Mouse (Mus musculus) stomach, postnatal 0 days (tissue): ENCODE results near the gene Apol8. TPM values are rescaled to one million over a fixed set of nuclear protein-coding genes. Genes with fewer than 3 reads are reported as not detected.

Source experiments
- ATAC-seq: fragments of 200-750 bp; cut with Nextera tagmentation; 2 replicates; pipeline ENCODE4 v1.8.0; 2017; ENCODE audit not compliant: low FRiP score, low TSS enrichment
- DNase-seq: peaks from one replicate; pipeline ENCODE4 v3.0.0-alpha.2; 2016; ENCODE audit warnings: low spot score
- H3K27ac ChIP-seq: fragments of 300-500 bp; sonication (generic); replicated peaks from 2 replicates; pipeline ENCODE4 v1.5.1; 2014; ENCODE audit warnings: mild to moderate bottlenecking, control low read depth
- H3K27me3 ChIP-seq: fragments of 300-500 bp; sonication (generic); 2 replicates; pipeline ENCODE4 v1.6.1; 2014; ENCODE audit warnings: low read length; ENCODE audit not compliant: control insufficient read depth, insufficient read depth
- H3K36me3 ChIP-seq: fragments of 300-500 bp; sonication (generic); 2 replicates; pipeline ENCODE4 v1.6.1; 2014; ENCODE audit warnings: low read length, mixed read lengths; ENCODE audit not compliant: control insufficient read depth, insufficient read depth
- H3K4me1 ChIP-seq: fragments of 300-500 bp; sonication (generic); replicated peaks from 2 replicates; pipeline ENCODE4 v1.6.1; 2014; ENCODE audit warnings: antibody characterized with exemption; ENCODE audit not compliant: control insufficient read depth, insufficient read depth
- H3K4me2 ChIP-seq: fragments of 300-500 bp; sonication (generic); replicated peaks from 2 replicates; pipeline ENCODE4 v1.6.1; 2014; ENCODE audit warnings: low read depth, mild to moderate bottlenecking, control low read depth, moderate library complexity
- H3K4me3 ChIP-seq: fragments of 300-500 bp; sonication (generic); 2 replicates; pipeline ENCODE4 v1.5.1; 2014; ENCODE audit warnings: low read depth, low read length, control low read depth
- H3K9ac ChIP-seq: fragments of 300-500 bp; sonication (generic); 2 replicates; pipeline ENCODE4 v1.6.1; 2014; ENCODE audit warnings: mild to moderate bottlenecking, low read length, control low read depth, mixed read lengths
- H3K9me3 ChIP-seq: fragments of 300-500 bp; sonication (generic); 2 replicates; pipeline ENCODE4 v1.6.1; 2016; ENCODE audit warnings: low read length; ENCODE audit not compliant: control insufficient read depth
- CTCF ChIP-seq: IDR thresholded peaks from 2 replicates; pipeline ENCODE4 v1.5.1; 2016; ENCODE audit warnings: antibody characterized with exemption, low read depth, mild to moderate bottlenecking, moderate library complexity
- EP300 ChIP-seq: optimal IDR thresholded peaks from 2 replicates; pipeline ENCODE3; 2016; ENCODE audit warnings: antibody characterized with exemption
- WGBS: fragments of 180-500 bp; shearing (Covaris S2); extraction: QIAGEN DNeasy Blood & Tissue Kit; methylation state at CpG from one replicate; pipeline ENCODE4 v1.1.7; 2014; 5-methylcytosine and 5-hydroxymethylcytosine counted together
- polyA plus RNA-seq: library from polyadenylated mRNA; unstranded; fragments of >200 nt; fragmentation: Nextera tagmentation; extraction: Ambion mirVana; gene quantifications from 2 replicates; pipeline ENCODE4 v1.2.1, GENCODE M21; 2015

Gene Apol8
- polyA plus RNA-seq, 1 experiment from 2014 or later = 0.05 TPM

DNA sequence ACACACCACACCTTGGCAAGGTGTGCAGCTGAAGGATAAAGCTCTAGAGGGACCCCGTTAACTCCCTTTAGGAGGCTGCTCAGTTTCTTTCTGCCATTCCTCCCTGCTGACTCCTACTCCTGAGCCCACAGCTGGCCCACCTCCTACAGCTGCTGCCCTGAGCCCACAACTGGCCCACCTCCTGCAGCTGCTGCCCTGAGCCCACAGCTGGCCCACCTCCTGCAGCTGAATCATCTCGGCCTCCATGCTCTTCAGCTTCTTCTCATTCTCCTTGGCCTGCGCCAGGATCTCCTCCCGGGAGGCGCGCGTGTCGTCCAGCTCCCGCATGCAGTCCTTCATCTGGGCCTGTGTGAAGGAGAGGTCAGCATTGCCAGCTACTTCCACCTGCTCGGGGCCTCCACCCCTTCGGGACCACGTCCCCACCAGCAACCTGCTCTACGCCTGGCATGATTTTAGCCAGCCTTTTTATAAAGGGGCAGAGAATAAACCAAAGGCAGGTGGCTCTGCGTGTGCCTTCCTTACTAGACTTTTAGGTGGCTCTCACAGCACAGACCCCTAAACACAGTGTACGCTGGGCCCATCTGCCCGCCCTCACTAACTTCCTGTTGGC is 8.8 kb upstream of the Apol8 start:
- TF ChIP-seq CTCF (no peak), EP300 (no peak)
- no peak overlapping the region for H3K27ac ChIP-seq

DNA sequence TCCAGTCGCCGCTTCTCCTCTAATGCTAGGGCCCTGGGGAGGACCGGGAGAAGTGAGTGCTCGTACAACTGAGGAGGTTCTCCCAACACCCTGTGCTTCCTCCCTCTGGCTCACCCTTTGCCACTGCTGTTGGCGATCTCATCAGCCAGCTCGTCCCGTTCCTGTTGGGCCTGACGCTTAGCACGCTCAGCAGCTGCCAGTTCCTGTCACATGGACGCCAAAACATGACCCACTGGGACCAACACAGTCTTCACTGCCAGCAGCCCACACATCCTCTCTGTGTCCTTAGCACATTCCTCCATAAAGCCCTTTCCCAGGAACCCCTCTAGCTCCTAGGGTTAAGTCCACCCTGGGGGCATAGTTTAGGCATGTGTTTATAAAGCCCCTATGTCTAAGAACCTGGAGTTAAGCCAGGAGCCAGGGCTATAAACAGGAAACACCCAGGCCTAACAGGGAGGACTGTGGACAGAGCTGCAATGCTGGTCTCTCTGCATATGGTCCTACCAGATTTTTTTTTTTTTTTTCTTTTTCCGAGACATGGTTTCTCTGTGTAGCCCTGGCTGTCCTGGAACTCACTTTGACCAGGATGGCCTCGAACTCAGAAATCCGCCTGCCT is 7.7 kb upstream of the Apol8 start:
- no peak for DNase-seq
- Histone ChIP-seq H3K27me3 (no peaks in the 10 kb centered on the region), H3K36me3 (peaks cover 77% of the 10 kb centered on the region), H3K27ac (peak overlapping the region; percentile 65), H3K4me2 (no peak overlapping the region), H3K4me1 (no peaks in the 10 kb centered on the region), H3K9me3 (no peaks in the 10 kb centered on the region), H3K9ac (no peak overlapping the region), H3K4me3 (no peak overlapping the region)
- peak; percentile 8; the same call in 1 of the 2 replicates for ATAC-seq
- TF ChIP-seq CTCF (no peak), EP300 (no peak)
- WGBS = 62% methylated on average over 13 of the region's 13 CpGs

More for the DNA sequence above, 8.8 kb upstream of the Apol8 start:
- no peaks in the 10 kb centered on the region for H3K4me1 ChIP-seq
- ATAC-seq (no peak), DNase-seq (no peak)
- peaks cover 83% of the 10 kb centered on the region for H3K36me3 ChIP-seq
- H3K4me2 ChIP-seq = no peak overlapping the region
- no peak overlapping the region for H3K9ac ChIP-seq
- no peak overlapping the region for H3K4me3 ChIP-seq
- no peaks in the 10 kb centered on the region for H3K9me3 ChIP-seq
- H3K27me3 ChIP-seq = no peaks in the 10 kb centered on the region
- WGBS = 83% methylated on average over 16 of the region's 16 CpGs

DNA sequence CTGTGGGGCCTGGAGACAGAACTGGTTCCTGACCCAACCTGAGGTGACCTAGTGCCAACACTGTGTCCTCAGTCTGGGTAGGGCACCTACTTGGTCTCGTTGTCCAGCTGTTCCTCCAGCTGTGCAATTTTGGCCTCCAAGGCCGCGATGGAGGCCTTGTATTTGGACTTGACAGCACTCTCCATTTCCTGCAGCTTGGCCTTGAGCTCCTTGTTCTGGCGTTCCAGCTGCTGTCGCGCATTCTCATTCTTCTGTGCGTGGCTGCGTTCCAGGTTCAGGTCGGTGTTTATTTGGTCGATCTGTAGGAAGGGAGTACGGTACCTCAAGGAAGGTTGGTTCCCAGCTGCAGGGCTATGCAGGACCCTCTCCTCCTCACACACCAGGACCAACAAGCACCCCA is 6.9 kb upstream of the Apol8 start:
- Histone ChIP-seq H3K9ac (no peak overlapping the region), H3K9me3 (no peaks in the 10 kb centered on the region), H3K36me3 (peaks cover 69% of the 10 kb centered on the region), H3K27ac (peak overlapping the region; percentile 65), H3K4me1 (no peaks in the 10 kb centered on the region), H3K4me2 (no peak overlapping the region), H3K4me3 (no peak overlapping the region), H3K27me3 (no peaks in the 10 kb centered on the region)
- 49% methylated on average over 11 of the region's 11 CpGs for WGBS
- DNase-seq (no peak), ATAC-seq (no peak)
- TF ChIP-seq EP300 (no peak), CTCF (no peak)

DNA sequence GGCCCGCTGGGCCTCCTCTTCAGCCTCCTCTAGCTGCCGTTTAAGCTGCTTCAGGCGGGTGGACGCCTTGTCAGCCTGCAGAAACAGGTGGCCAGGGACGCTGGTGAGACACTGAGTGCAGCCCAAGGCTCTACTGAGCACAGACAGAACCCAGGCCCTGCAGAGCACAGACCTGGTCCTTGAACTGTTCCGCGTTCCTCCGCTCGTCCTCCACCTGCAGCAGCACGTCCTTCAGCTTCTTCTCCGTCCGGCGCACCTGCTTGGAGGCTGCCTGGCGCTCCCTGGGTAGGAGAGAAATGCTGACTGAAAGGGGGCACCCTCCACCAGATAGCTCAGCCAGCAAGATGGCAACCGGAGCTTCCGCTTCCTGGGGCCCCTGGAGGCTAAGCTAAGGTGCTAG is 6.2 kb upstream of the Apol8 start:
- Histone ChIP-seq H3K4me2 (no peak overlapping the region), H3K9me3 (no peaks in the 10 kb centered on the region), H3K9ac (no peak overlapping the region), H3K27ac (no peak overlapping the region), H3K36me3 (peaks cover 64% of the 10 kb centered on the region), H3K27me3 (no peaks in the 10 kb centered on the region), H3K4me1 (no peaks in the 10 kb centered on the region), H3K4me3 (no peak overlapping the region)
- TF ChIP-seq EP300 (no peak), CTCF (no peak)
- 89% methylated on average over 16 of the region's 16 CpGs for WGBS
- DNase-seq (no peak), ATAC-seq (no peak)

DNA sequence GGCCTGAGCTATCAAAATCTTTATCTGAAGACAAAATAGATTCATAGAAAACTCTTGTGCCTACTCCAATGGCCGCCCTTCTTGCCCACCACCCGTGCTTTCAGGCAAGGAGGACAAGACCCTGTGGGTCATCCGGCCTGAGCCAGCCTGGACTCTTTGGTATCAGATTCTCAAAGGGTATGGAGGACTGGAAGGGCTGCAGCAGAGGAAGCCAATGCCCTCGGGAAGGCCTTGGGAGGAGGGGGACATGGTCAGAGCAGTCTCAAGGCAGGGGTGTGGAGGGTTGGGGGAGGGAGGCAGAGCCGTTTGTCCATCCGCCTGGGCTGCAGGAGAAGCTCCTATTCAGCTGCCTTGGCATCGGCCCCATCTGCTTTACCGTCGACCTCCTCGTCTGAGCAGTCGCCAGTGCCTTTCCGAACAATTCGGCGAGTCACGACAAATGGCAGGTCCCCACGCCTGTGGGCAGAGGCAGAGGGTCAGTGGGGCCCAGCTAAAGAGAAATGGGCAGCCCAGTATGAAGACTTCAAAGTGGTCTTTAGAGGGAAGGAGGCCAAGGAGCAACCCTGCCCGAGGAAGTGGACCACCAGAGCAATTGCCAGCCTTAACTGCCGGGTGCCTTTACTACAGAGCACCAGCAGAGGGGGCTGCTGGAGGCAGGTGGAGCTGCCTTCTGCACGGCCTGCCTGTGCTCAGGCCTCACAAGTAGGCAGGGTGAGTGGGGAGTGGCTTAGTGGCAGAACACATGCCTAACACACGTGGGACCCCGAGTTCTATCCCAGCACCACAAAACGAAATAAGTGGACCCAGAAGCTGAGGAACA is 5.0 kb upstream of the Apol8 start:
- no peak overlapping the region for H3K27ac ChIP-seq
- peaks cover 52% of the 10 kb centered on the region for H3K36me3 ChIP-seq
- no peaks in the 10 kb centered on the region for H3K9me3 ChIP-seq
- DNase-seq (peak; percentile 65), ATAC-seq (peak; percentile 45)
- 75% methylated on average over 22 of the region's 22 CpGs for WGBS
- peak; percentile 82 for TF ChIP-seq CTCF
- no peak for TF ChIP-seq EP300
- H3K4me3 ChIP-seq = no peak overlapping the region
- H3K27me3 ChIP-seq = no peaks in the 10 kb centered on the region
- no peaks in the 10 kb centered on the region for H3K4me1 ChIP-seq
- no peak overlapping the region for H3K4me2 ChIP-seq
- no peak overlapping the region for H3K9ac ChIP-seq
